Mouse (Mus musculus): ENCODE data around the gene Tchp. TPM values are rescaled to one million over a fixed set of nuclear protein-coding genes. Genes with fewer than 3 reads are reported as not detected.

Gene Tchp
- polyA plus RNA-seq, 1 experiment: 74.7 TPM

DNA sequence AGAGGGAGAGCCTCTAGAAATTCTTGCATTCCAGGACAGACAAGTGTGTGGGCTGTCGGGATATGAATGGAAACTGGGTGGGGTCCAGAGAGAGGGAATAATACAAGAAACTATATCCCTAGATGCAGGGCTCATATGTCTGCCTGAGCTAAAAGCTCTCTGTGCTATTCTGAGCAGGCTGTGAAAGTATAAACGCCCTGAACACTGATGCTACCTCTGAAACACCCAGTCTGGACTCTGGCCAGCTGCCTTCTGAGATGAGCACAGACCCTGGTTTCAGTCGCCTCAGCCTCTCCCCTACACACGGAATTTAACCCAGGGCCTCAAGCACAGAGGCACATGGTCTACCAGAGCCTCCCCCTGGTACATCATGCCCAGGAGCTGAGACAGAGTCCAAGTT, 33.0 kb downstream of the Tchp start:
- Histone ChIP-seq H3K36me3 (ENCODE audit: control insufficient read depth, insufficient read depth, low read length) (peaks cover 3% of the 10 kb centered on the region), H3K4me1 (ENCODE audit: control insufficient read depth, insufficient read depth, low read length) (no peaks in the 10 kb centered on the region), H3K4me3 (ENCODE audit: control insufficient read depth, low read depth, low read length) (no peak overlapping the region), H3K27me3 (ENCODE audit: control insufficient read depth, insufficient read depth, low read length) (no peaks in the 10 kb centered on the region), H3K27ac (ENCODE audit: control insufficient read depth, insufficient read depth, low read depth, low read length) (no peak overlapping the region)
- TF ChIP-seq POLR2A (IDR thresholded peaks at IDR 0.05; ENCODE audit: control insufficient read depth, low read depth, low read length) (no peak), CTCF (IDR thresholded peaks at IDR 0.05; ENCODE audit: control insufficient read depth, insufficient read depth, insufficient replicate concordance, low read depth, low read length) (no peak)

DNA sequence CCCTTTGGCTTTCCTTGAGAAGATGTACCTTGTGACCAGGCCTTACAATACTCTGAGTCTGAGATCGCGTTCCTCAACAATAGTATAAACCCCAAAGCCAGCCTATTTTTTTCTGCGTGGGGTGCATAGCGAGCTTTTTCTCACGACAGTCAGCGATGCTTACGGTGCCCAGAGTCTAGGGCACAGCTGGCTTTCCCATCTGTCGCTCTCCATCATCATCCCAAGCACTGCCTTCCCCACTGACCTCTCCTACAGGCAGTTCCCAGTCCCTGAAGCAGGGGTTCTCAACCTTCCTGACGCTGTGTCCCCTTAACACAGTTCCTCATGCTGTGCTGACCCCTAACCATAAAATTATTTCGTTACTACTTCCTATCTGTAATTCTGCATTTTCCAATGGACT, 35.0 kb downstream of the Tchp start:
- no peak overlapping the region for H3K27ac ChIP-seq (ENCODE audit: control insufficient read depth, insufficient read depth, low read depth, low read length)
- no peaks in the 10 kb centered on the region for H3K4me1 ChIP-seq (ENCODE audit: control insufficient read depth, insufficient read depth, low read length)
- H3K4me3 ChIP-seq (ENCODE audit: control insufficient read depth, low read depth, low read length): no peak overlapping the region
- peaks cover 2% of the 10 kb centered on the region for H3K36me3 ChIP-seq (ENCODE audit: control insufficient read depth, insufficient read depth, low read length)
- H3K27me3 ChIP-seq (ENCODE audit: control insufficient read depth, insufficient read depth, low read length): no peaks in the 10 kb centered on the region
- TF ChIP-seq CTCF (IDR thresholded peaks at IDR 0.05; ENCODE audit: control insufficient read depth, insufficient read depth, insufficient replicate concordance, low read depth, low read length) (no peak), POLR2A (IDR thresholded peaks at IDR 0.05; ENCODE audit: control insufficient read depth, low read depth, low read length) (no peak)

DNA sequence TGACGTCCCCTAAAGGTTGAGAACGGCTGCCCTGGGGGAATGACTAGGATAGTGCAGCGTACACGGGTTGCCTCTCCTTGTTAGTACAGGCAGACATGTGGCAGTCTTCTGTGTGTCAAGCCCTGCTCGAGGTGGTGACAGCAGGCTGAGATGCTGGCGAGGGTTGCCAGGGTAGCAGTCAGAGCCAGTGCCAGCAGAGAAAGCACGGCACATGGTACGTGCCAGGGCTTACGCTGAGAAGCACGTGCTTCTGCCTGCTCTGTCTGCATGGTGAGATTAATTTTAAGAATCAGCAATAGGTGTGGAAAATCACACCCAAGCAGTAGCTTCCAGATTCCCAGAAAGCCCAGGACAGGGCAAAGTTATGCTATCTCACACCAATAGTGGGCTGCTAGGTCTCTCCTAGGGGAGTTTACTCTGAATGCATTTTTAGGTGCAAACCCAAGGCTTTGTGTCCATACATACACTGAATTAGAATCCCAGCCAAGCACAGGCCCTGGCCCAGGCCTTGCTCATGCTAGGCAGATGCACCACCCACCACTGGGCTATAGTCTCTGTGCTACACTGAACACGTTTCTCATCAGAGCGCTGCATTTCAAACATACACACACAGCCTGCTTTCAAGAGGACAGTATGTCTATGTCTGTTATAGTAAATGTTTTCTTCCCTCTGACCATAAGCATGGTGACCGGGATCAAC, 35.6 kb downstream of the Tchp start:
- Histone ChIP-seq H3K27ac (ENCODE audit: control insufficient read depth, insufficient read depth, low read depth, low read length) (no peak overlapping the region), H3K36me3 (ENCODE audit: control insufficient read depth, insufficient read depth, low read length) (peaks cover 5% of the 10 kb centered on the region), H3K4me3 (ENCODE audit: control insufficient read depth, low read depth, low read length) (no peak overlapping the region), H3K27me3 (ENCODE audit: control insufficient read depth, insufficient read depth, low read length) (no peaks in the 10 kb centered on the region), H3K4me1 (ENCODE audit: control insufficient read depth, insufficient read depth, low read length) (no peaks in the 10 kb centered on the region)
- TF ChIP-seq POLR2A (IDR thresholded peaks at IDR 0.05; ENCODE audit: control insufficient read depth, low read depth, low read length) (no peak), CTCF (IDR thresholded peaks at IDR 0.05; ENCODE audit: control insufficient read depth, insufficient read depth, insufficient replicate concordance, low read depth, low read length) (no peak)

DNA sequence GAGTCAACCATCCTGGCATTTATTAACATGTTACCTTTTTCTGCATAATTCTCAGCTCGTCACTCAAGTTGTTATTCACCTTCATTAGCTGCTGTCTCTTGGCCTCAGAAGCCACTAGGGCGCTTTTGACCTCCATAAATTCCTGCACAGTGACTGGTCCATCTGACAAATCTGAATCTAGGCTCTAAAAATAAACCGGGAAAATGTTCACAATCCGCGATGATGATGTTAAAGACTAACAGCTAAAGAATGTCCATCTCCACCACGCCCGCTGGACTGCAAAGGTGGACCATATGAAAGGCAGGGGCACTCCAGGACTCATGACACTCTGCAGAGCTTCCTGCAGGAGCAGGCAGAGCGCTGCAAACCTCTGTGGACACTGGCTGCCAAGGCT, 36.1 kb downstream of the Tchp start:
- H3K36me3 ChIP-seq (ENCODE audit: control insufficient read depth, insufficient read depth, low read length): peaks cover 5% of the 10 kb centered on the region
- no peaks in the 10 kb centered on the region for H3K4me1 ChIP-seq (ENCODE audit: control insufficient read depth, insufficient read depth, low read length)
- no peak overlapping the region for H3K27ac ChIP-seq (ENCODE audit: control insufficient read depth, insufficient read depth, low read depth, low read length)
- H3K4me3 ChIP-seq (ENCODE audit: control insufficient read depth, low read depth, low read length): no peak overlapping the region
- no peak for TF ChIP-seq POLR2A (IDR thresholded peaks at IDR 0.05; ENCODE audit: control insufficient read depth, low read depth, low read length)
- TF ChIP-seq CTCF (IDR thresholded peaks at IDR 0.05; ENCODE audit: control insufficient read depth, insufficient read depth, insufficient replicate concordance, low read depth, low read length): no peak
- no peaks in the 10 kb centered on the region for H3K27me3 ChIP-seq (ENCODE audit: control insufficient read depth, insufficient read depth, low read length)

DNA sequence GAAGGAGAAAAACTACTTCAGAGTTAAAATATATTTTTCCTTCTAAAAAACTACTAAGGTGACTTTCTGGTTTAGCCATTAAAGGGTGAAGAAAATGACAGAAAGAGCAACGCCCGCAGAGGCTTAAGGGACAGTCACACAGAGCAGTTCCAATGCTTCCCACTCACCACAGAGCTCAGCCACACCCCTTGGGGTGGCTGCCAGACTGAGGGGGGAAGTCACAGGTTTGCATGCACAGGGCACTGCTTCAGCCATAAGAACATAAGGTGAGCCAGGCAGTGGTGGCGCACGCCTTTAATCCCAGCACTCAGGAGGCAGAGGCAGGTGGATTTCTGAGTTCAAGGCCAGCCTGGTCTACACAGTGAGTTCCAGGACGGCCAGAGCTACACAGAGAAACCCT, 38.0 kb downstream of the Tchp start:
- H3K27me3 ChIP-seq (ENCODE audit: control insufficient read depth, insufficient read depth, low read length): no peaks in the 10 kb centered on the region
- H3K4me1 ChIP-seq (ENCODE audit: control insufficient read depth, insufficient read depth, low read length): no peaks in the 10 kb centered on the region
- H3K4me3 ChIP-seq (ENCODE audit: control insufficient read depth, low read depth, low read length): no peak overlapping the region
- TF ChIP-seq POLR2A (IDR thresholded peaks at IDR 0.05; ENCODE audit: control insufficient read depth, low read depth, low read length) (no peak), CTCF (IDR thresholded peaks at IDR 0.05; ENCODE audit: control insufficient read depth, insufficient read depth, insufficient replicate concordance, low read depth, low read length) (no peak)
- peaks cover 5% of the 10 kb centered on the region for H3K36me3 ChIP-seq (ENCODE audit: control insufficient read depth, insufficient read depth, low read length)
- H3K27ac ChIP-seq (ENCODE audit: control insufficient read depth, insufficient read depth, low read depth, low read length): no peak overlapping the region

DNA sequence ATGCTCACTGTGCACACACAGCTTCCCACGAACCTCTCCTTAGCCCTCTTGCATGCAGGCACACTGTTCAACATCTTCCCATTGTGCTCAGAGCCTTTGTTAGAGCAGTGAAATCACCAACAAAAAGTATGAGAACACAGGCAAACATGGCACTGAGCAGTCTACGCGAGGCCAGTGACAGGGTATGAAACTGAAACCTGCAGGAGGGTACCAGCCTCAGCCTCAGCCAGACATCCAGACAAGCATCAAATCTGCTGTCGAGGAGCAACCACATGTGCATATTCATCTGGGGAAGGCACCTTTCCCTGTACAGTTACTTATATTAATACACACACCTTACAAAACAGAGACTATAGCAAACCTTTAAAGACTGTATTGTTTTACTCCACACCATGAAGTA, 39.3 kb downstream of the Tchp start:
- Histone ChIP-seq H3K4me3 (ENCODE audit: control insufficient read depth, low read depth, low read length) (no peak overlapping the region), H3K27me3 (ENCODE audit: control insufficient read depth, insufficient read depth, low read length) (no peaks in the 10 kb centered on the region), H3K36me3 (ENCODE audit: control insufficient read depth, insufficient read depth, low read length) (peaks cover 5% of the 10 kb centered on the region), H3K27ac (ENCODE audit: control insufficient read depth, insufficient read depth, low read depth, low read length) (no peak overlapping the region), H3K4me1 (ENCODE audit: control insufficient read depth, insufficient read depth, low read length) (no peaks in the 10 kb centered on the region)
- TF ChIP-seq CTCF (IDR thresholded peaks at IDR 0.05; ENCODE audit: control insufficient read depth, insufficient read depth, insufficient replicate concordance, low read depth, low read length) (no peak), POLR2A (IDR thresholded peaks at IDR 0.05; ENCODE audit: control insufficient read depth, low read depth, low read length) (no peak)

DNA sequence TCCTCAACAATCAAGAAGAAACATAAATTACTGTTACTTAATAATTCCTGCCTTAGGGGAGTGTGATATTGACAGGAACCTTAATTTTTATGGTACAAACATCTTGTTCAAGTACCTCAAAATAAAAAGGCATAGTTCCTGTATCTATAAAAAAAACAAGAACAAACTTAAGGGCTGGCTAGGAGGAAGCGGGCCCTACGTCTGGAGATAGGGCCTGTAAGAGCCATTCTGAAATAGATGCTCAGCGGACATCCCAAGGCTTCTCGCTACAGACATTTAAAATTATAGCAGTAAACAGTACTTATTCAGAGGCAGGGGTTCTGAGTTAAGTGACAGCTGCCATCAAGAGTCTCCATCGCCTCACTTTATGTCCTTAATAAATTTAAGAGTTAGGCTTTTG, 40.0 kb downstream of the Tchp start:
- H3K36me3 ChIP-seq (ENCODE audit: control insufficient read depth, insufficient read depth, low read length): peaks cover 5% of the 10 kb centered on the region
- TF ChIP-seq CTCF (IDR thresholded peaks at IDR 0.05; ENCODE audit: control insufficient read depth, insufficient read depth, insufficient replicate concordance, low read depth, low read length) (no peak), POLR2A (IDR thresholded peaks at IDR 0.05; ENCODE audit: control insufficient read depth, low read depth, low read length) (no peak)

More for the DNA sequence above, 40.0 kb downstream of the Tchp start:
- H3K27me3 ChIP-seq (ENCODE audit: control insufficient read depth, insufficient read depth, low read length): no peaks in the 10 kb centered on the region
- no peak overlapping the region for H3K4me3 ChIP-seq (ENCODE audit: control insufficient read depth, low read depth, low read length)
- H3K27ac ChIP-seq (ENCODE audit: control insufficient read depth, insufficient read depth, low read depth, low read length): no peak overlapping the region
- no peaks in the 10 kb centered on the region for H3K4me1 ChIP-seq (ENCODE audit: control insufficient read depth, insufficient read depth, low read length)

Data from testis, adult 2 months (tissue).